Comparison of ENCODE assay signal across 16 mouse cellular contexts in genomic region chr4:71338582-71338981, GRCm38 (mm10).
"Had no signal": no experiment of that assay in that cellular context is flagged by ENCODE, and none has a peak within 500 bp of the region (broad histone marks: within the 10 kb centered on the region; RNA-seq: fewer than 3 reads in every experiment).

No protein-coding gene starts in this region.

- H3K27me3 ChIP-seq: limb, embryonic 15.5 days; liver, embryonic 15.5 days; neural tube, embryonic 15.5 days had no signal

- H3K4me3 ChIP-seq: layer of hippocampus, adult 2 months; left cerebral cortex, adult 2 months; limb, embryonic 15.5 days; liver, embryonic 15.5 days; midbrain, embryonic 10.5 days; myocyte; neural tube, embryonic 15.5 days had no signal

- DNase-seq: kidney, adult 8-10 months; kidney, postnatal 36 days; lung, embryonic 14.5 days; lung, postnatal 10 days; midbrain, embryonic 14.5 days; right cerebral cortex, adult 18-20 months; right cerebral cortex, postnatal 25 days had no signal

- H3K36me3 ChIP-seq: limb, embryonic 15.5 days; liver, embryonic 15.5 days; midbrain, embryonic 10.5 days; neural tube, embryonic 15.5 days had no signal

- H3K9me3 ChIP-seq: limb, embryonic 15.5 days; liver, embryonic 15.5 days; midbrain, embryonic 10.5 days; neural tube, embryonic 15.5 days had no signal

- H3K9ac ChIP-seq: limb, embryonic 15.5 days; liver, embryonic 15.5 days; lung, embryonic 14.5 days; neural tube, embryonic 15.5 days had no signal

- H3K27ac ChIP-seq: kidney, postnatal 0 days; layer of hippocampus, adult 2 months; left cerebral cortex, adult 2 months; limb, embryonic 15.5 days; liver, embryonic 15.5 days; midbrain, embryonic 10.5 days; neural tube, embryonic 15.5 days; stomach, postnatal 0 days had no signal

- H3K4me2 ChIP-seq: limb, embryonic 15.5 days; liver, embryonic 15.5 days; lung, embryonic 14.5 days; neural tube, embryonic 15.5 days had no signal

- H3K4me1 ChIP-seq: limb, embryonic 15.5 days; liver, embryonic 15.5 days; midbrain, embryonic 10.5 days; neural tube, embryonic 15.5 days had no signal
